Mouse (Mus musculus): ENCODE measurements around the gene Drd4. TPM values are rescaled to one million over a fixed set of nuclear protein-coding genes. Genes with fewer than 3 reads are reported as not detected.

Gene Drd4
- polyA plus RNA-seq, 1 experiment from 2014 or later, result not detected

- Histone ChIP-seq H3K9me3 (replicated peaks) (no peaks in the 10 kb centered on the region), H3K9ac (peak overlapping the region; percentile 41; the same call in 1 of the 2 replicates), H3K27ac (no peak overlapping the region), H3K36me3 (peaks cover 4% of the 10 kb centered on the region), H3K27me3 (peaks cover 18% of the 10 kb centered on the region; the same call in 1 of the 2 replicates), H3K4me1 (replicated peaks) (peaks cover 34% of the 10 kb centered on the region), H3K4me3 (replicated peaks) (peak overlapping the region; percentile 19; the same call in 1 of the 2 replicates), H3K4me2 (peak overlapping the region; percentile 61)
- DNase-seq (no peak), ATAC-seq (ENCODE audit: low read depth) (no peak)
- 39% methylated on average over 14 of the region's 14 CpGs for WGBS (ENCODE audit: insufficient replicate concordance)
Measured at GRCm38 (mm10) chr7:141269273-141269545, 22.6 kb upstream of the Drd4 start.

GRCm38 (mm10) chr7:141270631-141271030 is 21.2 kb upstream of the Drd4 start:
- H3K9ac ChIP-seq, result no peak overlapping the region
- no peak overlapping the region for H3K27ac ChIP-seq
- no peak overlapping the region for H3K4me3 ChIP-seq (replicated peaks)
- no peaks in the 10 kb centered on the region for H3K36me3 ChIP-seq
- DNase-seq, result no peak
- H3K27me3 ChIP-seq, result peaks cover 18% of the 10 kb centered on the region; the same call in 1 of the 2 replicates
- H3K4me2 ChIP-seq, result no peak overlapping the region
- no peaks in the 10 kb centered on the region for H3K9me3 ChIP-seq (replicated peaks)
- peaks cover 20% of the 10 kb centered on the region for H3K4me1 ChIP-seq (replicated peaks)
- WGBS (ENCODE audit: insufficient replicate concordance), result 73% methylated on average over 3 of the region's 3 CpGs
- no peak for ATAC-seq (ENCODE audit: low read depth)

GRCm38 (mm10) chr7:141275356-141275755 is 16.4 kb upstream of the Drd4 start:
- no peak overlapping the region for H3K27ac ChIP-seq
- no peak overlapping the region for H3K4me3 ChIP-seq (replicated peaks)
- no peaks in the 10 kb centered on the region for H3K9me3 ChIP-seq (replicated peaks)
- H3K4me1 ChIP-seq (replicated peaks), result peaks cover 16% of the 10 kb centered on the region
- DNase-seq (no peak), ATAC-seq (ENCODE audit: low read depth) (no peak)
- 75% methylated on average over 9 of the region's 9 CpGs for WGBS (ENCODE audit: insufficient replicate concordance)
- H3K36me3 ChIP-seq, result no peaks in the 10 kb centered on the region
- H3K27me3 ChIP-seq, result peaks cover 27% of the 10 kb centered on the region
- no peak overlapping the region for H3K4me2 ChIP-seq
- no peak overlapping the region for H3K9ac ChIP-seq

GRCm38 (mm10) chr7:141276546-141276945 is 15.3 kb upstream of the Drd4 start, which contains the start of gene Cdhr5:
Gene Cdhr5, minus strand, starts transcription at chr7:141276786.
- Histone ChIP-seq H3K9ac (no peak within 1 kb of the TSS), H3K4me3 (replicated peaks) (no peak within 1 kb of the TSS), H3K9me3 (replicated peaks) (no peaks in the 10 kb centered on the region), H3K4me2 (no peak within 1 kb of the TSS), H3K27me3 (peaks cover 30% of the 10 kb centered on the region), H3K27ac (no peak within 1 kb of the TSS), H3K36me3 (no peaks in the 10 kb centered on the region), H3K4me1 (replicated peaks) (peaks cover 16% of the 10 kb centered on the region)
- DNase-seq (no peak), ATAC-seq (ENCODE audit: low read depth) (no peak)
- WGBS (ENCODE audit: insufficient replicate concordance), result 61% methylated on average over 11 of the region's 11 CpGs

GRCm38 (mm10) chr7:141277701-141278678 is 13.8 kb upstream of the Drd4 start:
- H3K9me3 ChIP-seq (replicated peaks), result no peaks in the 10 kb centered on the region
- WGBS (ENCODE audit: insufficient replicate concordance), result 61% methylated on average over 11 of the region's 11 CpGs
- no peak overlapping the region for H3K9ac ChIP-seq
- H3K27me3 ChIP-seq, result peaks cover 30% of the 10 kb centered on the region
- no peak overlapping the region for H3K4me3 ChIP-seq (replicated peaks)
- H3K4me1 ChIP-seq (replicated peaks), result peaks cover 16% of the 10 kb centered on the region
- H3K4me2 ChIP-seq, result peak overlapping the region; percentile 70; the same call in 1 of the 2 replicates
- H3K36me3 ChIP-seq, result no peaks in the 10 kb centered on the region
- ATAC-seq (ENCODE audit: low read depth) (peak; percentile 2; the same call in 1 of the 2 replicates), DNase-seq (no peak)
- no peak overlapping the region for H3K27ac ChIP-seq

- H3K9ac ChIP-seq, result no peak within 1 kb of the TSS
- H3K4me2 ChIP-seq, result peak within 1 kb of the TSS; percentile 70
- no peaks in the 10 kb centered on the region for H3K9me3 ChIP-seq (replicated peaks)
- peak within 1 kb of the TSS; percentile 47 for H3K4me3 ChIP-seq (replicated peaks)
- ATAC-seq (ENCODE audit: low read depth) (0 out of 2 replicates have a peak, but pooled peaks have one; percentile 18), DNase-seq (no peak)
- peaks cover 35% of the 10 kb centered on the region for H3K27me3 ChIP-seq
- H3K27ac ChIP-seq, result no peak within 1 kb of the TSS
- peaks cover 16% of the 10 kb centered on the region for H3K4me1 ChIP-seq (replicated peaks)
- 7% methylated on average over 46 of the region's 46 CpGs for WGBS (ENCODE audit: insufficient replicate concordance)
- no peaks in the 10 kb centered on the region for H3K36me3 ChIP-seq
Measured at GRCm38 (mm10) chr7:141278766-141279590, 12.8 kb upstream of the Drd4 start, which contains the start of gene Sct. Gene Sct, minus strand, starts transcription at chr7:141279133.

GRCm38 (mm10) chr7:141281442-141281841 is 10.4 kb upstream of the Drd4 start:
- DNase-seq (no peak), ATAC-seq (ENCODE audit: low read depth) (no peak)
- Histone ChIP-seq H3K4me2 (no peak overlapping the region), H3K27ac (no peak overlapping the region), H3K36me3 (no peaks in the 10 kb centered on the region), H3K4me1 (replicated peaks) (peaks cover 16% of the 10 kb centered on the region), H3K9me3 (replicated peaks) (no peaks in the 10 kb centered on the region), H3K4me3 (replicated peaks) (no peak overlapping the region), H3K9ac (no peak overlapping the region), H3K27me3 (peaks cover 35% of the 10 kb centered on the region)
- WGBS (ENCODE audit: insufficient replicate concordance), result 69% methylated on average over 6 of the region's 6 CpGs

GRCm38 (mm10) chr7:141282756-141283155 is 9.1 kb upstream of the Drd4 start:
- Histone ChIP-seq H3K27me3 (peaks cover 30% of the 10 kb centered on the region), H3K4me1 (replicated peaks) (peaks cover 16% of the 10 kb centered on the region)
- WGBS (ENCODE audit: insufficient replicate concordance), result 70% methylated on average over 4 of the region's 4 CpGs

GRCm38 (mm10) chr7:141288042-141288441 is 3.8 kb upstream of the Drd4 start:
- peaks cover 48% of the 10 kb centered on the region for H3K27me3 ChIP-seq
- peaks cover 7% of the 10 kb centered on the region for H3K4me1 ChIP-seq (replicated peaks)
- no peaks in the 10 kb centered on the region for H3K9me3 ChIP-seq (replicated peaks)
- H3K9ac ChIP-seq, result no peak overlapping the region
- H3K27ac ChIP-seq, result no peak overlapping the region
- DNase-seq (no peak), ATAC-seq (ENCODE audit: low read depth) (no peak)
- H3K36me3 ChIP-seq, result no peaks in the 10 kb centered on the region
- 63% methylated on average over 3 of the region's 3 CpGs for WGBS (ENCODE audit: insufficient replicate concordance)
- no peak overlapping the region for H3K4me3 ChIP-seq (replicated peaks)
- H3K4me2 ChIP-seq, result no peak overlapping the region

More at GRCm38 (mm10) chr7:141282756-141283155, 9.1 kb upstream of the Drd4 start:
- DNase-seq (no peak), ATAC-seq (ENCODE audit: low read depth) (no peak)
- H3K9me3 ChIP-seq (replicated peaks), result no peaks in the 10 kb centered on the region
- H3K4me3 ChIP-seq (replicated peaks), result no peak overlapping the region
- H3K9ac ChIP-seq, result no peak overlapping the region
- H3K4me2 ChIP-seq, result no peak overlapping the region
- no peaks in the 10 kb centered on the region for H3K36me3 ChIP-seq
- no peak overlapping the region for H3K27ac ChIP-seq

- Histone ChIP-seq H3K4me2 (no peak overlapping the region), H3K9ac (no peak overlapping the region), H3K36me3 (peaks cover 8% of the 10 kb centered on the region), H3K27ac (no peak overlapping the region), H3K4me3 (replicated peaks) (no peak overlapping the region), H3K9me3 (replicated peaks) (no peaks in the 10 kb centered on the region), H3K4me1 (replicated peaks) (peaks cover 22% of the 10 kb centered on the region), H3K27me3 (peaks cover 78% of the 10 kb centered on the region)
- DNase-seq, result no peak
- WGBS (ENCODE audit: insufficient replicate concordance), result 36% methylated on average over 15 of the region's 15 CpGs
- ATAC-seq (ENCODE audit: low read depth), result no peak
Measured at GRCm38 (mm10) chr7:141292583-141293388, 980 bp downstream of the Drd4 start.

Measured in liver, embryonic 13.5 days (tissue).